19 mouse cellular contexts compared by ENCODE assay signal in genomic region chr1:163640527-163641228, GRCm38 (mm10).
DNase-seq lines count a peak whose midpoint lies in the region; ATAC-seq lines count a peak whose summit lies in the region.
"Had no signal": no experiment of that assay in that cellular context is flagged by ENCODE, and none has a peak within 500 bp of the region (broad histone marks: within the 10 kb centered on the region; RNA-seq: fewer than 3 reads in every experiment).

No protein-coding gene starts in this region.

- H3K27me3 ChIP-seq in midbrain, embryonic 11.5 days (ENCODE audit: control insufficient read depth, insufficient read depth, low read length) = no peaks in the 10 kb centered on the region
- no peaks in the 10 kb centered on the region for H3K27me3 ChIP-seq in midbrain, embryonic 10.5 days (ENCODE audit: low read depth, poor library complexity, severe bottlenecking)
- H3K27me3 ChIP-seq in forebrain, embryonic 12.5 days = no peaks in the 10 kb centered on the region
- H3K27me3 ChIP-seq in hindbrain, embryonic 16.5 days (replicated peaks; ENCODE audit: control insufficient read depth, insufficient read depth, low read length) = no peaks in the 10 kb centered on the region
- H3K27me3 ChIP-seq: limb, embryonic 15.5 days; lung, embryonic 15.5 days had no signal

- no peak overlapping the region for H3K4me3 ChIP-seq in midbrain, embryonic 11.5 days (ENCODE audit: low read depth, low read length)
- no peak overlapping the region for H3K4me3 ChIP-seq in midbrain, embryonic 10.5 days
- no peak overlapping the region for H3K4me3 ChIP-seq in forebrain, embryonic 12.5 days (replicated peaks)
- H3K4me3 ChIP-seq in hindbrain, embryonic 16.5 days (ENCODE audit: low read length) = no peak overlapping the region
- H3K4me3 ChIP-seq: erythroblast, embryonic 14.5 days; gastrocnemius, adult 2 months; heart, embryonic 10.5 days; limb, embryonic 15.5 days; lung, embryonic 15.5 days had no signal

- 0 out of 2 replicates have a peak, but pooled peaks cover 2% of the 10 kb centered on the region for H3K4me1 ChIP-seq in midbrain, embryonic 11.5 days (ENCODE audit: control insufficient read depth, insufficient read depth, low read length)
- H3K4me1 ChIP-seq in midbrain, embryonic 10.5 days = peaks cover 7% of the 10 kb centered on the region
- peaks cover 5% of the 10 kb centered on the region for H3K4me1 ChIP-seq in forebrain, embryonic 12.5 days
- H3K4me1 ChIP-seq in hindbrain, embryonic 16.5 days (ENCODE audit: control insufficient read depth, insufficient read depth, low read depth, low read length) = no peaks in the 10 kb centered on the region
- H3K4me1 ChIP-seq: heart, embryonic 10.5 days; limb, embryonic 15.5 days; lung, embryonic 15.5 days had no signal

- H3K9ac ChIP-seq in midbrain, embryonic 11.5 days (ENCODE audit: low read length) = no peak overlapping the region
- H3K9ac ChIP-seq in forebrain, embryonic 12.5 days = no peak overlapping the region
- H3K9ac ChIP-seq in hindbrain, embryonic 16.5 days (ENCODE audit: low read depth, low read length) = no peak overlapping the region
- H3K9ac ChIP-seq: limb, embryonic 15.5 days; lung, embryonic 15.5 days had no signal

- H3K4me2 ChIP-seq in midbrain, embryonic 11.5 days = no peak overlapping the region
- H3K4me2 ChIP-seq in forebrain, embryonic 12.5 days = no peak overlapping the region
- no peak overlapping the region for H3K4me2 ChIP-seq in hindbrain, embryonic 16.5 days (ENCODE audit: low read length)
- H3K4me2 ChIP-seq: limb, embryonic 15.5 days; lung, embryonic 15.5 days had no signal

- H3K36me3 ChIP-seq in midbrain, embryonic 11.5 days (ENCODE audit: control insufficient read depth, insufficient read depth, low read length) = no peaks in the 10 kb centered on the region
- no peaks in the 10 kb centered on the region for H3K36me3 ChIP-seq in midbrain, embryonic 10.5 days
- no peaks in the 10 kb centered on the region for H3K36me3 ChIP-seq in forebrain, embryonic 12.5 days (replicated peaks)
- H3K36me3 ChIP-seq in hindbrain, embryonic 16.5 days (ENCODE audit: control insufficient read depth, insufficient read depth, low read length) = no peaks in the 10 kb centered on the region
- H3K36me3 ChIP-seq: heart, embryonic 10.5 days; limb, embryonic 15.5 days; lung, embryonic 15.5 days had no signal

- no peak for DNase-seq in midbrain, embryonic 11.5 days (ENCODE audit: low spot score, missing footprints)
- no peak for DNase-seq in midbrain, embryonic 10.5 days (ENCODE audit: low spot score)
- DNase-seq in retina, embryonic 14.5 days (ENCODE audit: low spot score) = peak; percentile 5
- DNase-seq in spleen, adult 18-20 months = no peak
- no peak for DNase-seq in kidney, adult 8-10 months
- DNase-seq: adrenal gland, postnatal 25 days; B cell, adult 2 months; cerebellum, postnatal 36 days; gastrocnemius, adult 2 months; heart, postnatal 4 days; kidney, adult 2 months; right cerebral cortex, postnatal 25 days had no signal

- H3K27ac ChIP-seq in midbrain, embryonic 11.5 days (ENCODE audit: low read depth, low read length) = no peak overlapping the region
- H3K27ac ChIP-seq in midbrain, embryonic 10.5 days (replicated peaks) = no peak overlapping the region
- H3K27ac ChIP-seq in forebrain, embryonic 12.5 days = no peak overlapping the region
- no peak overlapping the region for H3K27ac ChIP-seq in hindbrain, embryonic 16.5 days (ENCODE audit: low read depth, low read length)
- H3K27ac ChIP-seq: gastrocnemius, adult 2 months; heart, embryonic 10.5 days; limb, embryonic 15.5 days; lung, embryonic 15.5 days had no signal

- peak; percentile 70 for ATAC-seq in midbrain, embryonic 11.5 days (ENCODE audit: low FRiP score)
- ATAC-seq in forebrain, embryonic 12.5 days (ENCODE audit: low FRiP score) = peak; percentile 62
- ATAC-seq in hindbrain, embryonic 16.5 days = peak; percentile 52; the same call in 1 of the 2 replicates
- no peak for ATAC-seq in erythroid progenitor cell, adult 5-6 weeks (replicated peaks; ENCODE audit: low FRiP score, poor library complexity, severe bottlenecking)

- H3K9me3 ChIP-seq in midbrain, embryonic 11.5 days (ENCODE audit: control insufficient read depth, low read length) = no peaks in the 10 kb centered on the region
- H3K9me3 ChIP-seq in midbrain, embryonic 10.5 days (replicated peaks) = no peaks in the 10 kb centered on the region
- no peaks in the 10 kb centered on the region for H3K9me3 ChIP-seq in forebrain, embryonic 12.5 days
- H3K9me3 ChIP-seq in hindbrain, embryonic 16.5 days (ENCODE audit: control insufficient read depth, low read length) = no peaks in the 10 kb centered on the region
- H3K9me3 ChIP-seq: heart, embryonic 10.5 days; limb, embryonic 15.5 days; lung, embryonic 15.5 days had no signal

- 65% methylated on average over 9 of the region's 9 CpGs for WGBS in midbrain, embryonic 11.5 days
- WGBS in midbrain, embryonic 10.5 days = 76% methylated on average over 9 of the region's 9 CpGs
- WGBS in forebrain, embryonic 12.5 days = 35% methylated on average over 9 of the region's 9 CpGs
- 50% methylated on average over 9 of the region's 9 CpGs for WGBS in hindbrain, embryonic 16.5 days
